Mouse (Mus musculus) olfactory bulb, adult 2 months (tissue): Measurements from ENCODE around the gene Dhh. TPM values are rescaled to one million over a fixed set of nuclear protein-coding genes. Genes with fewer than 3 reads are reported as not detected.
"Not testable (repeated sequence)": the region's sequence is repeated elsewhere in the genome, so short reads cannot be mapped to it uniquely, and the experiment has no call there.

Experiments used
- H3K27ac ChIP-seq: fragments of 200-500 bp; 2 replicates; pipeline ENCODE4 v1.5.1; 2012; ENCODE audit warnings: low read depth, low read length; ENCODE audit not compliant: insufficient read depth
- H3K4me1 ChIP-seq: fragments of 200-500 bp; 2 replicates; pipeline ENCODE4 v1.6.1; 2012; ENCODE audit warnings: low read length; ENCODE audit not compliant: control insufficient read depth, insufficient read depth
- H3K4me3 ChIP-seq: fragments of 200-500 bp; 2 replicates; pipeline ENCODE4 v1.5.1; 2012; ENCODE audit warnings: mild to moderate bottlenecking, low read depth, low read length, moderate library complexity; ENCODE audit not compliant: insufficient read depth
- CTCF ChIP-seq: fragments of 200-500 bp; IDR thresholded peaks from 2 replicates; pipeline ENCODE4 v1.5.1; 2012; ENCODE audit warnings: low read depth, mild to moderate bottlenecking, low read length, moderate library complexity; ENCODE audit not compliant: insufficient read depth
- POLR2A ChIP-seq: fragments of 200-500 bp; IDR thresholded peaks from 2 replicates; pipeline ENCODE4 v1.6.1; 2012; ENCODE audit warnings: mild to moderate bottlenecking, low read depth, low read length, moderate library complexity; ENCODE audit not compliant: insufficient read depth
- WGBS: fragments of 180-500 bp; shearing (Covaris S2); methylation state at CpG from one replicate; pipeline ENCODE4 v1.1.7; 2018; 5-methylcytosine and 5-hydroxymethylcytosine counted together
- polyA plus RNA-seq: library from polyadenylated mRNA; stranded (reverse); fragments of >200 nt; gene quantifications from 2 replicates; pipeline ENCODE4 v1.2.4, GENCODE M21; 2012; ENCODE audit warnings: low replicate concordance; ENCODE audit not compliant: missing spikeins, insufficient read depth, insufficient read length

Gene Dhh
- polyA plus RNA-seq, 1 experiment, result not detected

- no peak for TF ChIP-seq POLR2A
- no peak overlapping the region for H3K27ac ChIP-seq
- WGBS, result 51% methylated on average over 3 of the region's 3 CpGs
- H3K4me3 ChIP-seq, result no peak overlapping the region
- peaks cover 10% of the 10 kb centered on the region for H3K4me1 ChIP-seq
Measured at GRCm38 (mm10) chr15:98930998-98931397, 32.7 kb upstream of the Dhh start.

DNA sequence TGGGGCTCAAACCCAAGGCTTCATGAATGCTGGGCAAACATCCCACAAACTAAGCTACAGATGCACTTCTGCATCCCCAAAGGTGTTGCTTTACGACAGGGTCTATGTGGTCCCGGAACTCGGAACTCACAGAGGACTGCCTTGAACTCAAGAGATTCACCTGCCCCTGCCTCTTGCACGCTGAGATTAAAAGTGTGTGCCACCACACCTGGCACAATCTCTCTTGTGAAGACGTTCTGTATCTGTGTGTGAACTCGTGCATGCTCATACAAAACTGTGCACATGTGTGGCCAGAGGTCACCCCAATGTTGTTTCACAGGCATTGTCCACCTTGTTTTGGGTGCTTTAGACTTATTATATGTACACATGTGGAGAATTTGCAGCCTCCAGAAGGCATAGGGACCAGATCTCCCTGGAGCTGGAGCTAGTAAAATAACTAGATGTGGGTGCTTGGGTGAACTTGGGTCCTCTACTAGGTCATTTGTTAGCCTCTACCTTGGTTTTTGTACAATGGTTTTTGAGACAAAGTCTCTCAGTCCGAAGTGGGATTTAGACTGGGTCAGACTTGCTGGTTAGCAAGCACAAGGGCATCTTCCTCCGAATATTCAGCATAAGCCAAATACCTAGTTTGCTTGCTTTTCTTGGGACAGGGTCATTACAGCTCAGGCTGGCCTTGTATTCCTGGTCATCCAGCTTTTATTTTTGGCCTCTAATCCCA, 31.8 kb upstream of the Dhh start:
- TF ChIP-seq CTCF, result no peak
- TF ChIP-seq POLR2A, result no peak
- Histone ChIP-seq H3K4me3 (no peak overlapping the region), H3K27ac (no peak overlapping the region), H3K4me1 (peaks cover 6% of the 10 kb centered on the region)
- WGBS, result 58% methylated on average over 8 of the region's 8 CpGs

DNA sequence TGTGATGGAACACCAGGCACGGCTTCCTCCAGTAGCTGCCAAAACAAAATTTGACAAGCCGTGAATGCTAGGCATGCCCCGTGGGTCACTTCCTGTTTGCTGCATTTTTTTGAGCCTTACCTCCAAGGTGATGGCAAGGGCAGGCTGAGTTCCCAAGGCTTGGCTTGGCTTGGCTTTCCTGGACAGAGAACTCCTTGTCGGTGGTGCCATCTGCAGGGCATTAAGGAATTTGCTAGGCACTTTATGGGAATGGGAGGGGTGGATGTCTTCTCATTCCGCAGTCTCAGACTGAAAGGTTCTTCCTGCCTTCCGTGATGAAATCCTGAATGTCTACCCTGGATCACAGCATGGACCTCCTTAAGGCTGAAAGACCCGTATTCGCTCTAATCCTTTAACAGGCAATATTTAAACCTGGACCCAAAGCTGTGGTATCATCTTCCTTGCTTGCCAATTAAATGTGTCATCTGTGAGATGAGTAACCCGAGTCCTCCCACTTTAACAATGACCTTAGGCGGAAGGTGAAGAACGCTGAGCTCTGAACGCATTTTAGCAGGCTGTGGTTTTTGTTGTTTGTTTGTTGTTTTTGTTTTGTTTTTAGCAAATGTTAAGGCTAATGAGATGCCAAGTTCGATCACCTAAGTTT, 30.4 kb upstream of the Dhh start:
- TF ChIP-seq POLR2A, result no peak
- TF ChIP-seq CTCF, result peak; percentile 60; the same call in 1 of the 2 replicates
- Histone ChIP-seq H3K27ac (no peak overlapping the region), H3K4me1 (peaks cover 5% of the 10 kb centered on the region), H3K4me3 (no peak overlapping the region)
- WGBS, result 12% methylated on average over 13 of the region's 13 CpGs

- H3K4me1 ChIP-seq, result peaks cover 3% of the 10 kb centered on the region
- no peak overlapping the region for H3K4me3 ChIP-seq
- 82% methylated on average over 5 of the region's 5 CpGs for WGBS
- TF ChIP-seq CTCF (no peak), POLR2A (no peak)
- no peak overlapping the region for H3K27ac ChIP-seq
Measured at GRCm38 (mm10) chr15:98927566-98927965, 29.2 kb upstream of the Dhh start.

DNA sequence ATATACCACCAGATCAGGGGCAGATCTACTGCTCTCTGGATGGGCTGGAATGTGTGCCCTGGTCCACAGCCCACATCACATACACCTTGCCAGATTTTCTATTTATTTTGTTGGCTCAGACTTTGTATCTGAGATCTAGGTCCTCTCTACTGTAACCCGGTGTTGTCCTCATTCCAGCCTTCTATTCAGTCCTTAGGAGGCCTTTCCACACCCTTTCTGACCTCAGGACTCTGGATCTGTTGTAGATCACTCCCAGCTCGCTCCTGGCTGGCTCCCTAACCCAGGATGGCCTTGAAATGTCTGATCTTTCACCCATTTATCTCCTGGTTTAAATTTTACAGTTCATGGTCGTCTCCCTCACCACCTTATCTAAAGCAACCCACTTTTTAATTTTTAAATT, 26.3 kb upstream of the Dhh start:
- TF ChIP-seq CTCF (no peak), POLR2A (no peak)
- Histone ChIP-seq H3K4me1 (peaks cover 3% of the 10 kb centered on the region), H3K27ac (no peak overlapping the region), H3K4me3 (no peak overlapping the region)
- WGBS, result 84% methylated on average over 3 of the region's 3 CpGs

DNA sequence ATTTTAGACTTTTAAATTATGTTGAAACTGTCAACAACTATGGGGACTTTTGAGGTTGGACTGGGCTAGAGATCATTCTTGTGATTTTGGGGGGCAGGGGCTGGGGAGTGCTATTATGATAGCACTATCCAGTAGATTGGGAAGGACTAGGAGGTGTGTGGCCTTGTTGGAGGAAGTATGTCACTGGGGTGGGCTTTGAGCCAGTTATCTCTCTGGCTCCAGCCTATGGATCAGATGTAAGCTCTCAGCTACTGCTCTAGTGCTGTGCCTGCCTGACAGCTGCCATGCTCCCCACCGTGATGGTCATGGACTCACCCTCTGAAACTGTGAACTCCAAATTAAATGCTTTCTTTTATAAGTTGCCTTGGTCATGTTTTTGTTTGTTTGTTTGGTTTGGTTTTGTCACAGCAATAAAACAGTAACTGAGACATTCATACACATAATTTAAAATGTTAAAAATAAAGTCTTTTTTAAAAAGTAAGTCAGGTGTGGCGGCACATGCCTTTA, 24.7 kb upstream of the Dhh start:
- TF ChIP-seq POLR2A, result no peak
- no peak for TF ChIP-seq CTCF
- 83% methylated on average over 2 of the region's 2 CpGs for WGBS
- no peak overlapping the region for H3K27ac ChIP-seq
- H3K4me3 ChIP-seq, result no peak overlapping the region
- no peaks in the 10 kb centered on the region for H3K4me1 ChIP-seq

DNA sequence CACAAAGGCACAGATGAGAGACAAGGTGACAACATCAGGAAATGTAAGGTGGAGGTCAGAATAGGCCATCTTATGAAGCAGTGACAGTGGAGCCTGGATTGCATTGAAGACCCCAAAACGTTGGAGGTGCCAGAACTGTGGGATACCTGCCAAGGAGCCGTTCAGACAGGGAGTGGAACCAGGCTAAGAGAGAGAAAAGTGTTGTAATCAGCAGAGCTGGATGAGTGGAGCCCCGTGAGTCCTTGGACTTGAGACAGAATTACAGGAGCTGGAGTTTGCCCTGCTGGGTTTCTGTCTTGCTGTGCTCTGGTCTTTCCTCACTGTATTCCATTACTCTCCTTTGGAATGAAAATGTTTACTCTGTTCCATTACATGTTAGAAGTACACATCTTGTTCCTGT, 24.2 kb upstream of the Dhh start:
- Histone ChIP-seq H3K27ac (no peak overlapping the region), H3K4me3 (no peak overlapping the region), H3K4me1 (no peaks in the 10 kb centered on the region)
- WGBS, result 40% methylated on average over 3 of the region's 3 CpGs
- TF ChIP-seq POLR2A, result no peak
- no peak for TF ChIP-seq CTCF

- H3K27ac ChIP-seq, result no peak overlapping the region
- no peak for TF ChIP-seq POLR2A
- TF ChIP-seq CTCF, result no peak
- no peaks in the 10 kb centered on the region; the same call in 1 of the 2 replicates for H3K4me1 ChIP-seq
- 59% methylated on average over 5 of the region's 5 CpGs for WGBS
- no peak overlapping the region for H3K4me3 ChIP-seq
Measured at GRCm38 (mm10) chr15:98921510-98921909, 23.2 kb upstream of the Dhh start.

GRCm38 (mm10) chr15:98918499-98918895, 20.2 kb upstream of the Dhh start:
- Histone ChIP-seq H3K4me3 (peak overlapping the region; percentile 54), H3K27ac (peak overlapping the region; percentile 62; the same call in 1 of the 2 replicates)
- WGBS, result 14% methylated on average over 8 of the region's 8 CpGs
- not testable (repeated sequence) for H3K4me1 ChIP-seq
